Mouse (Mus musculus) heart, adult 9 months (tissue): ENCODE results near the gene 1700029F12Rik.

Source experiments
- DNase-seq, 2 experiments: peaks; one replicate each; pipeline ENCODE4 v3.0.0; 2022; ENCODE audit warnings: low spot score in 2 of 2

Gene 1700029F12Rik

GRCm38 (mm10) chr13:97021906-97022305 lies 12.3 kb downstream of the 1700029F12Rik start:
- no peak for DNase-seq

DNA sequence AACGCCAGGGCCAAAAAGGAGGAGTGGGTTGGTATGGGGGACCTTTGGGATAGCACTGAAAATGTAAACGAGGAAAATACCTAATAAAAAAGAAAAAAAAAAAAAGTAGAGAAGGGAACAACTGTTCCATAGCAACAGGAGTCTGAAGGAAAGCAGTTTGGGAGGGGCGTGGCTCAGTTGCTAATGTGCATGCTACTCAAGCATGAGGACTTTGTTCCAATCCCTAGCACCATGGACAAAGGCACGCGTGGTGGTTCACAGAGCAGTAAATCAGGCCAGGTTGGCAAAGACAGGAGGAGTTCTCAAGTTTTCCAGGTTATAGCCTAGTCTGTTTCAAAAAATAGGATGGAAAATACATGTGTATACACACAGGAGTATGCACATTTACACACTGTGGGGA lies 14.0 kb downstream of the 1700029F12Rik start:
- DNase-seq: no peak

DNA sequence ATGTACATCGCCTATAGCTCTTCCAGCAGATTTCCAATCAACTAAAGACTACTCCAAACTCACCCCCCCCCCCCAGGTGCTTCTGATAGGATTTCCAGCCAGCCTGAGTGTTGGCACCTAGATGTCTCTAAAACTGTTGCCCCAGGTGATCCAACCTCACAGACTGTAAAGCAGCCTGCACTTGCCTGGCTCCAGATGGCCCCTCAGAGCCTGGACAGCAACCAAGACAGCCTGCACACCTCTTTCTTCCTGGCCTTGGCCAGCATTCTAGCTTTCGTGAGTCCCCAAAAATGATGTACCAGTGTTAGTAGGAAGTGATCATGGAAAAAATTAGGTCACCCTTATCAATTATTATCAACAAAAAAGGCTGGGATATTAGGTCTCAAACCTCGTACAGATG lies 16.5 kb downstream of the 1700029F12Rik start:
- no peak for DNase-seq

GRCm38 (mm10) chr13:97014366-97014765 lies 19.8 kb downstream of the 1700029F12Rik start:
- DNase-seq: no peak

DNA sequence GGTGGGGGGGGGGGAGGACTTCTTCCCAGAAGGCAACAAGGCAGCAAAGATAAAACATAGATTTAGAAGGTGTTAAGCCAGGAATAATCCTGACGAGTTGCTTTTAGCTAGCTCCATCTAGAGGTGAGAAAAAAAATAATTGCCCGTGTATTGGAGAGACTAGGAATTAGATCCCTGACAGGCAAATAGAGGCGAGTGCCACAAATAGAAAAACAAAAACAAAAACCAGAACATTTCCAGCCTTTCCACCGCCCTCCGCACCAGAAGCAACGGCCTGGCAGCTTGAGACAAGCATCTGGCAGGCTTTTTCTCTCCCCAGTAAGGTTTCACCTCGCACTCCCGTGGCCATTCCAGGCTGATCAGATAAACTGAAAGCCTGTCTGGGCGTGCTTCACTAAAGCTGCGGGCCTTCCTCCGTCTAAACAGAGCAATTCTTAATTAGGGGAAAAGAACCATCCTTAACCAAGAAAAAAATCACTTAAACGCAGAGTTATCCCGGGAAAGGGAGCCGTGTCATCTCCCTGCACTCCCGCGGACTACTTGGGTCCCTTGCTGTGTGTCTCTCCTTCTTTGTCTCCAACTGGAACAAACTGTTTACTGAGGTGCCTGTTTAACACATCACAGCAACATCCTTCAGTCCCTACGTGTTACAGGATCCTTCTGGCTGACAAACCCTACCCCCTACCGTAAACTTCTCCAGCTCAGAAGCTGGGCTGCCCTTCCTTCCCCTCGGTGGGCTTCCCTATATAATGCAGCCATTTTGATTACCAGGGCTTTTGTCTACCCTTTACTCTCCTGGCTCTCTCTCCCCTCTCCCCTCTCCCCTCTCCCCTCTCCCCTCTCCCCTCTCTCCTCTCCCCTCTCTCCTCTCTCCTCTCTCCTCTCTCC lies 25.7 kb downstream of the 1700029F12Rik start:
- peak in 1 of 2 experiments; percentile 1 for DNase-seq

DNA sequence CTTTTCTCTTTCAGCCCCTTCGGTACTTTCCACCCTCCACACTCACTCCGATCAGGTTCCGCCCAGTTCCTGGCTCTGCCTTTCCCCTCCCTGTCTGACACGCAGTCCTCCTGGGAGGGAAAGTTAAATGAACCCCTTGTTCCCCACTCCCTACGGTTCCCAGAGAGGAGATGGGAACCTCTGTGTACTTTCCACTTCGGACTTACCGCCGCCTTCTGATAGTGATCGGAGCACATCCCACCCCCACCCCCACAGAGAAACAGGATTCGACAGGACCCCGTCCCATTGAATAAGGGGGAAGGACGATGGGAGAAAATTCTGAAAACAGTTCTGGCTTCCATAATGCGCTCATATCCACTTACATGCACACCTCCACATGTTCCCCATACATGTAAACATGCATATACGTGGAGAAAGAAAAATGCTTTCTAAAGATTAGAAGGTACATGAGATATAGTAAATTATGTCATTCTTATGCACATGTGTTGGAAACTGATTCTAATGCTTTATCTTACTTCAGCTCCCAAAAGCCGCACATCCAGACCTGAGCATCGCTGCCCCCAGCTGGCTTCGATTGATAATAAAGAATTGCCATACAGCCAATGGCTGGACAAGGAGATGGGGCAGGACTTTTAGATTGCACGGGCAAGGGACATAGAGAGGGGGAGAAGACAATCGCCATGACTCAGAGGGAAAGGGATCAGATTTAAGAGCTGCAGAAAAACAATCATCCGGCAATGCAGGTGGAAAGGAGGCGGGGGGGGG lies 26.5 kb downstream of the 1700029F12Rik start:
- no peak for DNase-seq

- no peak for DNase-seq
These were observed 27.4 kb downstream of the 1700029F12Rik start for GRCm38 (mm10) chr13:97006784-97007183.

GRCm38 (mm10) chr13:96997080-96997479 lies 37.1 kb downstream of the 1700029F12Rik start:
- no peak for DNase-seq

DNA sequence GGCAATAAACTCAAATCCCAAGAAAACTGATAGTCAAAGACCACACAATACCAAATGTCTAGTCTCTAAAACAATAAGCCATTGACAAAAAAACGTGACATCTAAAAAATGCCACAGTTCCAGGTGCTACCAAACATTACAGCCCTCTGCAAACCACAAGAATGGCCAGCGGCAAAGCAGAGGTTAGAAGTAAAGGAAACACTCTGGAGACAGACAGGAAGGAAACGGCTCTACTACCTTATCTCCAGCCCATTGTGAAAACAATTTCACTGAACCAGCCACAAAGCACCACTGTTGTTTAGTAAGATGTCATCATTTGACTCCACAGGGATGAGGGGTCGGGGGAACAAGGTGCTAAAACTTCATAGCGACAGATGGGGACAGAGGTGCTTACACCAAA lies 38.9 kb downstream of the 1700029F12Rik start:
- DNase-seq: no peak

- no peak for DNase-seq
These were observed 40.7 kb downstream of the 1700029F12Rik start for GRCm38 (mm10) chr13:96993291-96993989.

- no peak for DNase-seq
These were observed 43.4 kb downstream of the 1700029F12Rik start for GRCm38 (mm10) chr13:96990561-96991265.

- DNase-seq: no peak
These were observed 44.1 kb downstream of the 1700029F12Rik start for GRCm38 (mm10) chr13:96990045-96990444.

DNA sequence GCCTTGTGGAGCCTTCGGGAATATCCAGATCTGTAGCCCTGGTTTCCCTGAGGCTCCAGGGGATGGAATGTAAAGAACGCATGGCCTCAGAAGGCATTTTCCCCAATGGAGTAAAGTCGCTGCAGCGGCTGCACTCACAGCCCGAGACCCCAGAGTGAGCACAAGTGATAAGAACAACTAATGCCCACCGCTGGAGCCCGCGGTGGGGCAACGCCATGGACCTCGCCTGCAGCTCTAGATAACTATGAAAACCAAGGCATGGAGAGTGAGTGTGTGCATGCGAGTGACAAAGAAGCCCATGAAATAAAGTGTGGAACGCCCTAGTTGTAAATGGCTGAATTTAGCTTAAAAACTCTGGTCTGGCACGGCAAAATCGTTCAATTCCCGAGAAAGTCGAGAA lies 45.0 kb downstream of the 1700029F12Rik start:
- DNase-seq: no peak

GRCm38 (mm10) chr13:96985599-96986275 lies 48.4 kb downstream of the 1700029F12Rik start:
- no peak for DNase-seq

DNA sequence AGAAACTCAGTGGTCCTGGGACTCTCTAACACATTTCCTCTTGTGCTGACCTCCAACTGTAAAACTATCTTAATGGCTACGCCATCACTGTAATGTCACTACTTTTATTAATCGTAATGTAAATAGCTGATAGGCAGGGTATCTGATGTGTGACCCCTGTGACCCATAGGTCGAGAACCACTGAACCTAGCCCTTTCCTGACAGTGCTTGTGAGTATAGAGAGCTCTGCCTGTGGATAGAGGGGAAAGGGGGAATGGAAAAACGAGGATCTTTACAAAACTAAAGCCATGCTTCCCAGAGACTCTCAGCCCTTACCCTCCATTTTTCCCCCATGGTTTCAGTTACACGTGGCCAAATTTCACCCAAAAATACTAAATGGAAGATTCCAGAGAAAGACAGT lies 49.5 kb downstream of the 1700029F12Rik start:
- DNase-seq: no peak

- DNase-seq: no peak
These were observed 50.7 kb downstream of the 1700029F12Rik start for GRCm38 (mm10) chr13:96983251-96984126.

GRCm38 (mm10) chr13:96980561-96980960 lies 53.6 kb downstream of the 1700029F12Rik start:
- no peak for DNase-seq

GRCm38 (mm10) chr13:96976986-96977595 lies 57.1 kb downstream of the 1700029F12Rik start:
- DNase-seq: no peak

DNA sequence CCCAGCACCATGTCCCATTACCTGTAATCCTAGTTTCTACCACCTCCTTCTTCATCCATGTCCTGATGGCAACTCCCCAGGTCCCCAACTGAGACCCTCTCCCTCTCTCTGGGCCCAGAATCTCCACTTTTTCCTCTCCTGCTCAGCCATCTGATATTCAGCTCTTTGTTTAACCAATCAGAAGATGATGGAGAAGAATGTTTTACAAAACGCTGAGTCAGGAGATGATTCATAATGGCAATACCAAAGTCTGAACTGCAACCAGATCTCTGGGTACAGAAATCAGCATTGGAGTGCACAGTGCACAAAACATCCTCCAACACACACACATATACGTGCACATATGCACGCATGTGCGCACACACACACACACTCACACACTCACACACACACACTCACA lies 60.8 kb downstream of the 1700029F12Rik start:
- no peak for DNase-seq
